Mouse (Mus musculus) effector memory CD4-positive, alpha-beta T cell, adult 7 months (primary cell): ENCODE results near the gene Dnm3. TPM values are rescaled to one million over a fixed set of nuclear protein-coding genes. Genes with fewer than 3 reads are reported as not detected.

Experiments used
- polyA plus RNA-seq: library from polyadenylated mRNA; unstranded; fragments of 100-300 nt; shearing (Covaris generic); gene quantifications from one replicate; pipeline ENCODE4 v1.2.1, GENCODE M21; 2017

Gene Dnm3
- 1.1 TPM for polyA plus RNA-seq

GRCm38 (mm10) chr1:162477246-162478209 is at the start of gene Dnm3:
Gene Dnm3 (minus strand): TSS chr1:162478034.

GRCm38 (mm10) chr1:161979536-161979935 is 498.3 kb downstream of the Dnm3 start, which contains the start of gene 4930558K02Rik:
Gene 4930558K02Rik (minus strand): TSS chr1:161979636.

GRCm38 (mm10) chr1:161968589-161969407 is 509.0 kb downstream of the Dnm3 start, which contains the start of gene Pigc:
Gene Pigc (plus strand): TSS chr1:161969186.

Other genes with a start within 250 kb of the Dnm3 start
- gene Mettl13, start 70.5 kb upstream of the Dnm3 start, polyA plus RNA-seq: 16.7 TPM
- gene Vamp4, start 92.5 kb upstream of the Dnm3 start, polyA plus RNA-seq: 93.7 TPM
- not detected for gene Myoc, start 161.1 kb upstream of the Dnm3 start, polyA plus RNA-seq
- not detected for gene Myocos, start 180.2 kb upstream of the Dnm3 start, polyA plus RNA-seq